8 mouse cellular contexts compared by ENCODE assay signal in genomic region chr17:46084091-46084501, GRCm38 (mm10). TPM values are rescaled to one million over a fixed set of nuclear protein-coding genes. Genes with fewer than 3 reads are reported as not detected.
DNase-seq lines count a peak whose midpoint lies in the region; ATAC-seq and TF ChIP-seq lines count a peak whose summit lies in the region.

No protein-coding gene starts in this region.

- peak; percentile 91 for ATAC-seq in hindbrain, embryonic 15.5 days (ENCODE audit: low FRiP score, low read depth)
- peak; percentile 89 for ATAC-seq in lung, postnatal 0 days

- 7% methylated on average over 10 of the region's 10 CpGs for WGBS in hindbrain, embryonic 15.5 days
- WGBS in lung, postnatal 0 days, result 2% methylated on average over 10 of the region's 10 CpGs

- TF ChIP-seq EP300 in lung, postnatal 0 days (IDR thresholded peaks at IDR 0.05), result peak; percentile 84

- H3K27ac ChIP-seq in hindbrain, embryonic 15.5 days (replicated peaks), result peak overlapping the region; percentile 67
- H3K27ac ChIP-seq in lung, postnatal 0 days (ENCODE audit: low read length), result peak overlapping the region; percentile 83

- H3K27me3 ChIP-seq in hindbrain, embryonic 15.5 days, result no peaks in the 10 kb centered on the region
- H3K27me3 ChIP-seq in lung, postnatal 0 days (replicated peaks; ENCODE audit: insufficient read depth, low read length), result no peaks in the 10 kb centered on the region

- no peaks in the 10 kb centered on the region for H3K36me3 ChIP-seq in hindbrain, embryonic 15.5 days
- H3K36me3 ChIP-seq in lung, postnatal 0 days (ENCODE audit: insufficient read depth, low read length), result no peaks in the 10 kb centered on the region

- H3K9ac ChIP-seq in hindbrain, embryonic 15.5 days, result no peak overlapping the region
- H3K9ac ChIP-seq in lung, postnatal 0 days (replicated peaks; ENCODE audit: low read depth), result peak overlapping the region; percentile 33; the same call in 1 of the 2 replicates

- peak; percentile 20; the same call in 1 of the 2 replicates for TF ChIP-seq CTCF in lung, postnatal 0 days (IDR thresholded peaks at IDR 0.05)

- peak overlapping the region; percentile 37 for H3K4me2 ChIP-seq in hindbrain, embryonic 15.5 days
- H3K4me2 ChIP-seq in lung, postnatal 0 days (replicated peaks; ENCODE audit: low read depth, low read length), result peak overlapping the region; percentile 43

- no peak overlapping the region for H3K4me3 ChIP-seq in hindbrain, embryonic 15.5 days
- H3K4me3 ChIP-seq in lung, postnatal 0 days (ENCODE audit: low read depth, low read length), result peak overlapping the region; percentile 16; the same call in 1 of the 2 replicates

- H3K4me1 ChIP-seq in hindbrain, embryonic 15.5 days (replicated peaks), result peaks cover 24% of the 10 kb centered on the region
- H3K4me1 ChIP-seq in lung, postnatal 0 days (ENCODE audit: insufficient read depth, low read depth, low read length), result peaks cover 14% of the 10 kb centered on the region

- intact Hi-C loops in gastrocnemius, postnatal 14 days (cut with DNase I; ENCODE audit: low total_unique reads), result no loop called here

- H3K9me3 ChIP-seq in hindbrain, embryonic 15.5 days, result no peaks in the 10 kb centered on the region
- H3K9me3 ChIP-seq in lung, postnatal 0 days (ENCODE audit: low read length), result no peaks in the 10 kb centered on the region

- DNase-seq in MN1 (ENCODE audit: low spot score), result peak; percentile 81
- DNase-seq in cerebellum, postnatal 14 days, result peak; percentile 89 to 94
- peak; percentile 89 for DNase-seq in gastrocnemius, postnatal 14 days
- DNase-seq in layer of hippocampus, postnatal 25 days (ENCODE audit: extremely low spot score in 1 of 2, low spot score in 1 of 2), result peak; percentile 55 to 66
- peak; percentile 95 for DNase-seq in lung, postnatal 0 days (ENCODE audit: low spot score)
- peak; percentile 94 for DNase-seq in right cerebral cortex, postnatal 10 days (ENCODE audit: low spot score in 2 of 2)
- DNase-seq in T-cell, adult 2 months (ENCODE audit: low spot score), result no peak

RNA-seq across cellular contexts. Expression of gene Mrps18a, which starts 26.7 kb away (rescaled TPM):
- 10 to 100 TPM; 61.3 to 61.8 TPM for total RNA-seq in gastrocnemius, postnatal 14 days (2021)
- polyA plus RNA-seq in hindbrain, embryonic 15.5 days (2015; fragmentation: Nextera tagmentation; extraction: Ambion mirVana), result 145 and 154 TPM in 2 replicates
- 10 to 100 TPM; 80.9 to 81.4 TPM for total RNA-seq in layer of hippocampus, postnatal 25 days (2021)
- polyA plus RNA-seq in lung, postnatal 0 days (2015; fragmentation: Nextera tagmentation; extraction: Ambion mirVana), result 96.4 and 103 TPM in 2 replicates

RNA-seq across cellular contexts. Expression of gene Vegfa, which starts 51.9 kb away (rescaled TPM):
- total RNA-seq in gastrocnemius, postnatal 14 days (2021), result 10 to 100 TPM; 73.9 to 95.9 TPM
- 4.4 and 4.6 TPM in 2 replicates for polyA plus RNA-seq in hindbrain, embryonic 15.5 days (2015; fragmentation: Nextera tagmentation; extraction: Ambion mirVana)
- total RNA-seq in layer of hippocampus, postnatal 25 days (2021), result 10 to 100 TPM; 56.3 to 62.8 TPM
- 21.4 and 31.9 TPM in 2 replicates for polyA plus RNA-seq in lung, postnatal 0 days (2015; fragmentation: Nextera tagmentation; extraction: Ambion mirVana)

RNA-seq across cellular contexts. Expression of gene Rsph9, which starts 59.9 kb away (rescaled TPM):
- total RNA-seq in gastrocnemius, postnatal 14 days (2021), result under 1 TPM; 0.43 to 0.66 TPM
- polyA plus RNA-seq in hindbrain, embryonic 15.5 days (2015; fragmentation: Nextera tagmentation; extraction: Ambion mirVana), result 50.0 and 50.3 TPM in 2 replicates
- 10 to 100 TPM; 24.6 to 28.4 TPM for total RNA-seq in layer of hippocampus, postnatal 25 days (2021)
- 31.7 and 32.4 TPM in 2 replicates for polyA plus RNA-seq in lung, postnatal 0 days (2015; fragmentation: Nextera tagmentation; extraction: Ambion mirVana)

Comparison
In these comparisons a context has a peak if more than half of its experiments do, and no peak if none do; other contexts are left out.
1. RNA of gene Rsph9, which starts 59.9 kb away (total RNA-seq): 24.6 to 28.4 TPM in layer of hippocampus, postnatal 25 days; 0.43 to 0.66 TPM in gastrocnemius, postnatal 14 days; every median in the first group is over 10 times any median in the second.